Mouse (Mus musculus): ENCODE data around the gene Slc25a33. TPM values are rescaled to one million over a fixed set of nuclear protein-coding genes. Genes with fewer than 3 reads are reported as not detected.

Gene Slc25a33
- polyA plus RNA-seq, 1 experiment = 0.09 TPM

- H3K27me3 ChIP-seq (ENCODE audit: control insufficient read depth) = no peaks in the 10 kb centered on the region
- no peaks in the 10 kb centered on the region for H3K36me3 ChIP-seq (ENCODE audit: control insufficient read depth)
- no peak for TF ChIP-seq GATA1 (IDR thresholded peaks at IDR 0.05; ENCODE audit: low read length)
- TF ChIP-seq TAL1 (IDR thresholded peaks at IDR 0.05; ENCODE audit: low read length) = no peak
- H3K9me3 ChIP-seq (ENCODE audit: control insufficient read depth, low read length) = no peaks in the 10 kb centered on the region
- peaks cover 17% of the 10 kb centered on the region for H3K4me1 ChIP-seq (ENCODE audit: control insufficient read depth)
- no peak overlapping the region for H3K4me3 ChIP-seq (replicated peaks)
Observed at GRCm38 (mm10) chr4:149789421-149790194, 15.5 kb upstream of the Slc25a33 start.

DNA sequence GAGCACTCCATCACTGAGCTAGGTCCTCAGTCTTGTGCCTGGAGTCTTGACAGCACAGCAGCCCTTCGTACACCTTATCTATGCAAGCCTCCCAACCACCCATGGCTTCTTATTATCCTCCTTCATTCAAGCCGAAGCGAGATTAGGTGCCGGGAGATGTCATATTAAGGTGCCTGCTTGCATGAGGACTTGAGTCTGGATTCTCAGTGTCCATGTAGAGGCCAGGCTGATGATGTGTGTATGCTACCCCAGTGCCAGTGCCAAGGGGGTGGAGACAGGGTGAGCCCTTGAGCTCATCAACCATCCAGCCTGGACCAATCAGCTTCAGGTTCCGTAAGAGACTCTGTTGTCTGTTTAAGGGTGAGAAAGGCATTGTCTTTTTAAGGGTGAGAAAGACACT lies 10.8 kb upstream of the Slc25a33 start:
- TF ChIP-seq TAL1 (IDR thresholded peaks at IDR 0.05; ENCODE audit: low read length) (no peak), GATA1 (IDR thresholded peaks at IDR 0.05; ENCODE audit: low read length) (no peak)
- H3K4me1 ChIP-seq (ENCODE audit: control insufficient read depth) = peaks cover 24% of the 10 kb centered on the region
- no peaks in the 10 kb centered on the region for H3K27me3 ChIP-seq (ENCODE audit: control insufficient read depth)
- H3K36me3 ChIP-seq (ENCODE audit: control insufficient read depth) = no peaks in the 10 kb centered on the region
- H3K9me3 ChIP-seq (ENCODE audit: control insufficient read depth, low read length) = no peaks in the 10 kb centered on the region
- no peak overlapping the region for H3K4me3 ChIP-seq (replicated peaks)

DNA sequence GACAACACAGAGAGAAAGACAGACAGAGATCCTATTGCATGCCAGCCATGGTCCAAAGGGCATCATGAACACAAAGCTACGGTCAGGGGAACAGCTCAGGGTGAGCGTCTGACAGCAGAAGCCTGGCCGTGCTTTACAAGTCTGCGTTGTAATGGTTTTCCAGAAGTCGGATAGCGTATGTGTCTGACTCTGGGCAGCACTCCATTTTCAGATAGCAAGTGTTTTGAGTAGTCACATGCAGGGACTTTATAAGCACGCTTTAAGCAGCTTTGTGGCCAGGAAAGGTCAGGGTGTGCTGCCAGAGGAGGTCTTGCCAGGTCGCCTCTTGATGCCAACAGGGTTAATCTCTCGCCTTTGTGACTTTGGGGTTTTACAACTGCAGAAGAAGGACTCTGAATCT lies 10.3 kb upstream of the Slc25a33 start:
- no peaks in the 10 kb centered on the region for H3K36me3 ChIP-seq (ENCODE audit: control insufficient read depth)
- peaks cover 22% of the 10 kb centered on the region for H3K4me1 ChIP-seq (ENCODE audit: control insufficient read depth)
- no peak overlapping the region for H3K4me3 ChIP-seq (replicated peaks)
- H3K27me3 ChIP-seq (ENCODE audit: control insufficient read depth) = no peaks in the 10 kb centered on the region
- TF ChIP-seq GATA1 (IDR thresholded peaks at IDR 0.05; ENCODE audit: low read length) (no peak), TAL1 (IDR thresholded peaks at IDR 0.05; ENCODE audit: low read length) (no peak)
- no peaks in the 10 kb centered on the region for H3K9me3 ChIP-seq (ENCODE audit: control insufficient read depth, low read length)

DNA sequence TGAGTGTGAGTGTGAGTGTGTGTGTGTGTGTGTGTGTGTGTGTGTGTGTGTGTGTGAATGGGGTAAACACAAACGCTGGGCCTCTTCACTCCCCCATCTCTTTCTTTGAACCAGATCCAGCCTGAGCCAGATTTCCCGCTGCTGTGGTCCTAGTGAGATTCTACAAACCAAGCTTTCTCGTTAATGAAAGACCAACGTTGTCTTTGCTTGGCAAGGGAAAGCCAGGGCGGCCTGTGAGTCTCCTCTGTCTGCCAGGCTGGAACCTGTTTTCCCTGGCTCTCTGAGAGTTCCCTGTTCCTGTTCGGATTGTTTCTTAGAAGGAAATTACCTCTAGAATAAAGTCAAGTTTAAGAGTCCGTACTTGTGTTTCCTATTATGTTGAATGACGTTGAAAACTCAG lies 8.9 kb upstream of the Slc25a33 start:
- no peaks in the 10 kb centered on the region for H3K9me3 ChIP-seq (ENCODE audit: control insufficient read depth, low read length)
- H3K4me3 ChIP-seq (replicated peaks) = no peak overlapping the region
- H3K36me3 ChIP-seq (ENCODE audit: control insufficient read depth) = no peaks in the 10 kb centered on the region
- peaks cover under 1% of the 10 kb centered on the region; the same call in 1 of the 2 replicates for H3K27me3 ChIP-seq (ENCODE audit: control insufficient read depth)
- no peak for TF ChIP-seq TAL1 (IDR thresholded peaks at IDR 0.05; ENCODE audit: low read length)
- TF ChIP-seq GATA1 (IDR thresholded peaks at IDR 0.05; ENCODE audit: low read length) = no peak
- H3K4me1 ChIP-seq (ENCODE audit: control insufficient read depth) = peaks cover 20% of the 10 kb centered on the region

- H3K4me3 ChIP-seq (replicated peaks) = no peak overlapping the region
- no peaks in the 10 kb centered on the region for H3K9me3 ChIP-seq (ENCODE audit: control insufficient read depth, low read length)
- no peaks in the 10 kb centered on the region for H3K36me3 ChIP-seq (ENCODE audit: control insufficient read depth)
- TF ChIP-seq GATA1 (IDR thresholded peaks at IDR 0.05; ENCODE audit: low read length) = no peak
- TF ChIP-seq TAL1 (IDR thresholded peaks at IDR 0.05; ENCODE audit: low read length) = no peak
- peaks cover 16% of the 10 kb centered on the region for H3K27me3 ChIP-seq (ENCODE audit: control insufficient read depth)
- H3K4me1 ChIP-seq (ENCODE audit: control insufficient read depth) = peaks cover 20% of the 10 kb centered on the region
Observed at GRCm38 (mm10) chr4:149780565-149781356, 6.7 kb upstream of the Slc25a33 start.

DNA sequence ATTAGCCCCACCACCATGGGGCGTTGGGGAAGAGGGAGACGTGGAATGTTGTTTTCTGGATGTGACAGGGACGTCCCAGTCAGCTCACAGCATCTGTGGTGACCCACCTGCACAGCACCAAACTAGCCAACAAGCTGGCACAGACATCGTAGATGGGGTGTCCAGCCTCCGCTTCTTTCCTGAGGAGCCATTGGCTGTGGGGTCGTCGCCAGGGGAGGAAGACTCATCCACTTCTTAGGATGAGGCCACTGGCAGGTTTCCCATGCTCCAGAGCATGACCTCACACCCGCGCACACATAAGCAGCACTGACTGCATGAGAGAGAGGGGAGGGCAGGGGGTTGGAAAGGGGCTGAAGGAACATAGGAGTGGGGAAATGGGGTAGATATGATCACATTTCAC lies 5.9 kb upstream of the Slc25a33 start:
- Histone ChIP-seq H3K4me1 (ENCODE audit: control insufficient read depth) (peaks cover 19% of the 10 kb centered on the region), H3K9me3 (ENCODE audit: control insufficient read depth, low read length) (no peaks in the 10 kb centered on the region), H3K36me3 (ENCODE audit: control insufficient read depth) (no peaks in the 10 kb centered on the region), H3K27me3 (ENCODE audit: control insufficient read depth) (peaks cover 21% of the 10 kb centered on the region), H3K4me3 (replicated peaks) (no peak overlapping the region)
- TF ChIP-seq TAL1 (IDR thresholded peaks at IDR 0.05; ENCODE audit: low read length) (no peak), GATA1 (IDR thresholded peaks at IDR 0.05; ENCODE audit: low read length) (no peak)

GRCm38 (mm10) chr4:149777126-149777525 lies 3.0 kb upstream of the Slc25a33 start:
- no peaks in the 10 kb centered on the region for H3K36me3 ChIP-seq (ENCODE audit: control insufficient read depth)
- peaks cover 33% of the 10 kb centered on the region for H3K27me3 ChIP-seq (ENCODE audit: control insufficient read depth)
- no peak overlapping the region for H3K4me3 ChIP-seq (replicated peaks)
- no peaks in the 10 kb centered on the region for H3K9me3 ChIP-seq (ENCODE audit: control insufficient read depth, low read length)
- peaks cover 36% of the 10 kb centered on the region for H3K4me1 ChIP-seq (ENCODE audit: control insufficient read depth)
- TF ChIP-seq GATA1 (IDR thresholded peaks at IDR 0.05; ENCODE audit: low read length) (no peak), TAL1 (IDR thresholded peaks at IDR 0.05; ENCODE audit: low read length) (no peak)

DNA sequence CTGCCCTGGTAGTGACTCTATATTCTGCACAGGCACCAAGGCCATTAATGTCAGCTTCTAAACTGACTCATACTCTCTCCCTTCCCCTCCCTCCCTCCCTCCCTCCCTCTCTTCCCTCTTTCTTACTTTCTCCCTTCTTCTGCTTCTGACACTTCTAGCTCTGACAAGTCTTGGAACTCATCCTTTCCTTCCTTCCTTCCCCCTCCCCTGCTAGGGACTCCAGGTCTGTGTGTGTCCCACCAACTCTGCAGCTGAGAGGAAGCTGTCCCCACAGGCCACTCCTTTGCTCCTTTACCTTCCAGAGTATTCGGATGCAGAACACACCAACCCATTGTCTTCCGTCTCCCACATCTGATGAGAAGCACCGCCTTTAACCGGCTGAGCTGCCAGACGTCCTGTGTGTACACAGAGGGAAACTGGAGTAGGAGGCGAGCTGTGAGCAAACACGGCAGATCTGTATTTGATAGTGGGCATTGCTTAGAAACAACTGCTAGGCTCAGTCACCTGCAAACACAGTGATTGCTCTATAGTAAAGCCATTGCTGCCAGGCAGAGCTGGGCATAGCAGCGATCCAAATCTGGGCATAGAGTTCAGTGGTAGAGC lies 1.8 kb upstream of the Slc25a33 start:
- Histone ChIP-seq H3K27me3 (ENCODE audit: control insufficient read depth) (peaks cover 33% of the 10 kb centered on the region), H3K4me3 (replicated peaks) (no peak overlapping the region), H3K36me3 (ENCODE audit: control insufficient read depth) (no peaks in the 10 kb centered on the region), H3K4me1 (ENCODE audit: control insufficient read depth) (peaks cover 32% of the 10 kb centered on the region), H3K9me3 (ENCODE audit: control insufficient read depth, low read length) (no peaks in the 10 kb centered on the region)
- TF ChIP-seq GATA1 (IDR thresholded peaks at IDR 0.05; ENCODE audit: low read length) (no peak), TAL1 (IDR thresholded peaks at IDR 0.05; ENCODE audit: low read length) (no peak)

DNA sequence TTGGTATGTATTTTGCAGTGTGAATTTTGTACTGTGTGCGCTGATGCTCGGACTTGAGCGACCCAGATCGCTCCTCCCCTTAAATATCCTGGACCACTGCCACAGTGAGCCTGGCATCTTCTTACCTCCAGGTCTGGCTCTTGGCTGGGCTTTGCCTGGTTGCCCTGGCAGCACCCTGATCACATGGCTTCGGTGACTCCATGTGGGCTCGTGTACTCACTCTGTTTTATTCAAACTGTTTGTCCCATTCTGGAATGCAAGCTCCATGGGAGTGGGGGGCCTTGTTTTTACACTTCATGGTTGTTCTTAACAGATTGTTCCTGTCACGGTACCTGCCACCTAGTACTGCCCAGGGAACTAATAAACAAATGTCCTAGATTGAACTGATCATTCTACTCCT lies 1.3 kb upstream of the Slc25a33 start:
- peaks cover 33% of the 10 kb centered on the region for H3K27me3 ChIP-seq (ENCODE audit: control insufficient read depth)
- TF ChIP-seq TAL1 (IDR thresholded peaks at IDR 0.05; ENCODE audit: low read length) = no peak
- TF ChIP-seq GATA1 (IDR thresholded peaks at IDR 0.05; ENCODE audit: low read length) = no peak
- H3K4me1 ChIP-seq (ENCODE audit: control insufficient read depth) = peaks cover 27% of the 10 kb centered on the region
- no peaks in the 10 kb centered on the region for H3K36me3 ChIP-seq (ENCODE audit: control insufficient read depth)
- H3K9me3 ChIP-seq (ENCODE audit: control insufficient read depth, low read length) = no peaks in the 10 kb centered on the region
- H3K4me3 ChIP-seq (replicated peaks) = no peak overlapping the region

Measured in erythroblast, embryonic 14.5 days (primary cell).